ENCODE assay signal across 35 mouse cellular contexts in genomic region chr13:119646511-119646910, GRCm38 (mm10). TPM values are rescaled to one million over a fixed set of nuclear protein-coding genes. Genes with fewer than 3 reads are reported as not detected.
"Had no signal": no experiment of that assay in that cellular context is flagged by ENCODE, and none has a peak within 500 bp of the region (broad histone marks: within the 10 kb centered on the region; RNA-seq: fewer than 3 reads in every experiment).

No protein-coding gene starts in this region.

- H3K9ac ChIP-seq: limb, embryonic 12.5 days; limb, embryonic 13.5 days; limb, embryonic 15.5 days; liver, embryonic 12.5 days; liver, embryonic 13.5 days; liver, embryonic 14.5 days; liver, embryonic 15.5 days; liver, postnatal 0 days; lung, embryonic 14.5 days; lung, embryonic 15.5 days; midbrain, embryonic 12.5 days; midbrain, embryonic 13.5 days; midbrain, embryonic 15.5 days; neural tube, embryonic 12.5 days had no signal

- H3K36me3 ChIP-seq: limb, embryonic 10.5 days; limb, embryonic 12.5 days; limb, embryonic 13.5 days; limb, embryonic 15.5 days; liver, embryonic 12.5 days; liver, embryonic 13.5 days; liver, embryonic 15.5 days; lung, embryonic 15.5 days; midbrain, embryonic 10.5 days; midbrain, embryonic 12.5 days; midbrain, embryonic 13.5 days; midbrain, embryonic 15.5 days; neural tube, embryonic 12.5 days had no signal

- H3K4me1 ChIP-seq: limb, embryonic 10.5 days; limb, embryonic 12.5 days; limb, embryonic 13.5 days; limb, embryonic 15.5 days; liver, embryonic 12.5 days; liver, embryonic 13.5 days; liver, embryonic 15.5 days; lung, embryonic 15.5 days; midbrain, embryonic 10.5 days; midbrain, embryonic 12.5 days; midbrain, embryonic 13.5 days; neural tube, embryonic 12.5 days had no signal

- H3K27me3 ChIP-seq: limb, embryonic 12.5 days; limb, embryonic 13.5 days; limb, embryonic 15.5 days; liver, embryonic 12.5 days; liver, embryonic 13.5 days; liver, embryonic 15.5 days; lung, embryonic 15.5 days; megakaryocyte, embryonic 14.5 days; midbrain, embryonic 12.5 days; midbrain, embryonic 13.5 days; midbrain, embryonic 15.5 days; neural tube, embryonic 12.5 days had no signal

- H3K9me3 ChIP-seq: limb, embryonic 10.5 days; limb, embryonic 12.5 days; limb, embryonic 13.5 days; limb, embryonic 15.5 days; liver, embryonic 12.5 days; liver, embryonic 13.5 days; liver, embryonic 15.5 days; lung, embryonic 15.5 days; megakaryocyte, embryonic 14.5 days; midbrain, embryonic 10.5 days; midbrain, embryonic 12.5 days; midbrain, embryonic 13.5 days; midbrain, embryonic 15.5 days; neural tube, embryonic 12.5 days had no signal

- H3K27ac ChIP-seq: limb, embryonic 10.5 days; limb, embryonic 12.5 days; limb, embryonic 13.5 days; limb, embryonic 15.5 days; liver, embryonic 12.5 days; liver, embryonic 13.5 days; liver, embryonic 14.5 days; liver, embryonic 15.5 days; lung, embryonic 15.5 days; macrophage; midbrain, embryonic 10.5 days; midbrain, embryonic 12.5 days; midbrain, embryonic 13.5 days; midbrain, embryonic 15.5 days; neural tube, embryonic 12.5 days had no signal

- H3K4me3 ChIP-seq: limb, embryonic 10.5 days; limb, embryonic 12.5 days; limb, embryonic 13.5 days; limb, embryonic 15.5 days; liver, embryonic 12.5 days; liver, embryonic 13.5 days; liver, embryonic 15.5 days; lung, embryonic 15.5 days; megakaryocyte, embryonic 14.5 days; midbrain, embryonic 10.5 days; midbrain, embryonic 12.5 days; midbrain, embryonic 13.5 days; midbrain, embryonic 15.5 days; myocyte; neural tube, embryonic 12.5 days had no signal

- DNase-seq: left cerebral cortex, postnatal 4 days; liver; liver, embryonic 13.5 days; liver, postnatal 0 days; lung, adult 18-20 months; lung, adult 2 months; lung, embryonic 14.5 days; lung, postnatal 10 days; lung, postnatal 14 days; lung, postnatal 36 days; lung, postnatal 4 days; midbrain, embryonic 14.5 days had no signal

- ATAC-seq: liver, embryonic 12.5 days; liver, postnatal 0 days; lung, postnatal 0 days; midbrain, embryonic 13.5 days; midbrain, embryonic 15.5 days; midbrain, embryonic 16.5 days had no signal

- H3K4me2 ChIP-seq: limb, embryonic 12.5 days; limb, embryonic 13.5 days; limb, embryonic 15.5 days; liver, embryonic 11.5 days; liver, embryonic 12.5 days; liver, embryonic 13.5 days; liver, embryonic 15.5 days; lung, embryonic 14.5 days; lung, embryonic 15.5 days; midbrain, embryonic 11.5 days; midbrain, embryonic 12.5 days; midbrain, embryonic 13.5 days; midbrain, embryonic 15.5 days; neural tube, embryonic 12.5 days had no signal

RNA-seq across cellular contexts. Expression of gene Ccl28, which starts 22.9 kb away (rescaled TPM):
- polyA plus RNA-seq: limb, embryonic 15.5 days; liver, adult 2 months; liver, embryonic 12.5 days; liver, embryonic 13.5 days; liver, embryonic 15.5 days; liver, embryonic 16.5 days; liver, postnatal 0 days; lung, embryonic 15.5 days; macrophage; myocyte; neural tube, embryonic 11.5 days had no signal
